Mouse (Mus musculus): ENCODE data around the gene C5ar1.
"Not testable (repeated sequence)": the region's sequence is repeated elsewhere in the genome, so short reads cannot be mapped to it uniquely, and the experiment has no call there.

The C5ar1 gene

DNA sequence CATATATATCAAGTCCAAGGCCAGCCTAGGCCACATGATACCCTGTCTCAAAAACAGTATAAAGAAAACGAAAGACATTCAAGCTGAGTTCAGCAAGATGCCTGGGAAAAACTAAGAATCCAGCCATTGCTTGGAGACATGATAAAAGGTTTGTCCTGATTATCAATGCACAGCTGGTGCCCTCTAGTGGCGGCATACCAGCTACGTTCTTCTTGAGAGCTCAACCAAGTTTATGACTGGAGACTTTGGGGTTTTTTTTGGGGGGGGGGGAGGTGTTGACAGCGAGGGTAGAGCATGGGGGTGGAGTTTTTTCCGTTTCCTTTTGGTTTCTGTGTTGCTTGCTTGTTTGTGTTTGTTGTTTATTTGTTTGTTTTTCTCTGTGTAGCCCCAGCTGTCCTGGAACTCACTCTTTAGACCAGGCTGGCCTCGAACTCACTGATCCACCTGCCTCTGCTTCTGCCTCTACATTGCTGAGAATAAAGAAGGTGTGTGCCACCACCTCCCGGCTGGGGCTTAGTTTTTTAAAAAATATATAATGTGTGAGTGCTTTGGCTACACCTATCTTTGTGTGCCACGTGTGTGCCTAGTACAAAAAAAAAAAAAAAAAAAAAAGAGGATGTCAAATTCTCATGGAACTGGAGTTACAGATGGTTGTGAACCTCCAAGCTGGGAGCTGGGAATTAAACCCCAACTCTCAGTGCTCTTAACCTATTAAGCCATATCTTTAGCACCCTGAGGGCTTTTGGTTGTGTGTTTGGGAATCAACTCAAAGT is 3.9 kb upstream of the C5ar1 start:
- ChIA-PET CTCF (interaction anchor here (0.5 to 2.6 kb wide), 129 partner anchors 9 to 639 kb away, joined by 3 to 36 read pairs (median 4); partner anchors contain the start of genes Inafm1 (in 4 of the 4), Napa (in 3 of the 4), Meis3 (in 2 of the 4) and Bicra (in 1 of the 4)), POLR2A (interaction anchor here (0.6 to 2.5 kb wide), 22 partner anchors 10 to 424 kb away, joined by 3 to 19 read pairs (median 4); partner anchors contain the start of genes Inafm1 (in 2 of the 4), Bicra (in 1 of the 4), Meis3 (in 1 of the 4) and Obox6 (in 1 of the 4))

- ChIA-PET POLR2A (interaction anchor here in 2 of 4 experiments (0.7 to 1.1 kb wide), 2 partner anchors 10 to 12 kb away, joined by 3 to 4 read pairs; partner anchors contain the start of gene Inafm1 (in 1 of the 2)), CTCF (interaction anchor here in 3 of 4 experiments (0.7 to 0.9 kb wide), 5 partner anchors 12 to 401 kb away, joined by 3 to 6 read pairs (median 4); partner anchors contain the start of gene Inafm1 (in 1 of the 3))
These were observed 1.8 kb upstream of the C5ar1 start for GRCm38 (mm10) chr7:16261097-16261496.

GRCm38 (mm10) chr7:16257830-16258229 is 1.5 kb downstream of the C5ar1 start:
- ChIA-PET POLR2A (interaction anchor here in 1 of 4 experiments (0.7 to 0.8 kb wide), 2 partner anchors 9 to 193 kb away, joined by 3 to 5 read pairs; no protein-coding TSS in a partner anchor), CTCF (interaction anchor here in 1 of 4 experiments (0.7 kb wide), 1 partner anchor 242 kb away, joined by 15 read pairs; no protein-coding TSS in a partner anchor)

DNA sequence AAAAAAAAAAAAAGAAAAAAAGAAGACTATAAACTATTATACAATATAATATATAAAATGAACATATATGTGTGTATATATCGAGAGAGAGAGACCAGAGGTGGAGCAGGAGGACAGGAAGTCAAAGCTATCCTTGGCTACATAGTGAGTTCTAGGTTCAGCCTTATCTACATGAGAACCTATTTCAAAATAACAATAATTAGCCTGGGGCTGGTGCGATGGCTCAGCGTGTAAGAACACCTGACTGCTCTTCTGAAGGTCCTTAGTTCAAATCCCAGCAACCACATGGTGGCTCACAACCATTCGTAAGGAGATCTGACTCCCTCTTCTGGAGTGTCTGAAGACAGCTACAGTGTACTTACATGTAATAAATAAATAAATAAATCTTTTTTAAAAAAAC is 3.4 kb downstream of the C5ar1 start:
- POLR2A ChIA-PET = not testable (repeated sequence)
- CTCF ChIA-PET = interaction anchor here in 1 of 4 experiments (0.6 kb wide), 1 partner anchor 269 kb away, joined by 3 read pairs; no protein-coding TSS in a partner anchor

DNA sequence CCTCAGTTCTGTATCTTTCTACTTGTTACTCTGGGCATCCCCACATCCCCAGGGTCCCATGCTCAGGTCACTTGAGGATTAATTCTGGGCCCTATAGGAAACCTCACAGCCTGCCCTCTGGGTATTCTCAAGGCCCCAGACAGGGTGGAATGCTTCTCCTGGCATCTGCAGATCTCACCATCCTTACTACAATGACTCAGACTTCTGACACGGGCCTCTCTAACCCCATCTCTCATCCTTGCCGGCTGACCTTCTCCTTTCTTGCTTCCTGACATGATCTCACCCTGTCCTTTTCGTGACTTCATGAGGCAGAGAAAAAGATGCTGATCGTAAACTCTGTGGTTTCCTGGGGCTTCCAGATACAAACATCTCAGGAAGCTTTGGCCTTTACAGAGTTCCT is 5.1 kb downstream of the C5ar1 start:
- ChIA-PET CTCF (no interaction called here), POLR2A (no interaction called here)

DNA sequence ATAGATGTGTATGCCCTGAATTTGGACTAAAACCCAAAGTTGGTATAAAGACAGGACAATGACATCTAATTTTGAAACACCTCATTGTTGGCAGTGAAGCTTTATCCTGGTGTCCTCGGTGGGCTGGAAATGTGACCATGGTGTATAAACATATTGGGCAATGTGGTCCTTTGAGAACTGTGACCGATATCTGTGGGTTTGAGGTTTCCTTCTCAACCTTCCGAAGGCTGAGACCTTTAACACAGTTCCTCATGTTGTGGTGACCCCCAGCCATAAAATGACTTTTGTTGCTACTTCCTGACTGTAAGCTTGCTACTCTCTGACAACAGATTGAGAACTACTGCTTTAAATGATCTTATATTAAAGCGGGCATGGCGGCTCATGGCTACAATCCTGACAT is 8.7 kb downstream of the C5ar1 start:
- CTCF ChIA-PET = interaction anchor here in 1 of 4 experiments (0.9 to 1.0 kb wide), 2 partner anchors 12 to 98 kb away, joined by 3 read pairs; no protein-coding TSS in a partner anchor
- POLR2A ChIA-PET = interaction anchor here in 1 of 4 experiments (0.6 to 1.0 kb wide), 3 partner anchors 10 to 917 kb away, joined by 3 read pairs; no protein-coding TSS in a partner anchor

- POLR2A ChIA-PET = interaction anchor here in 1 of 4 experiments (0.7 kb wide), 1 partner anchor 40 kb away, joined by 3 read pairs; no protein-coding TSS in a partner anchor
- CTCF ChIA-PET = interaction anchor here in 2 of 4 experiments (0.6 to 1.5 kb wide), 6 partner anchors 17 to 770 kb away, joined by 3 to 8 read pairs (median 3); partner anchors contain the start of genes Napa (in 1 of the 2) and Zc3h4 (in 1 of the 2)
These were observed 13.4 kb downstream of the C5ar1 start for GRCm38 (mm10) chr7:16245958-16246357.

GRCm38 (mm10) chr7:16244067-16244466 is 15.3 kb downstream of the C5ar1 start, which contains the start of gene C5ar2:
TSS of gene C5ar2 (minus strand) at chr7:16244154.
- ChIA-PET CTCF (interaction anchor here in 1 of 4 experiments (0.6 to 0.7 kb wide), 2 partner anchors 13 to 30 kb away, joined by 3 to 14 read pairs; no protein-coding TSS in a partner anchor), POLR2A (no interaction called here)

- POLR2A ChIA-PET = interaction anchor here in 1 of 4 experiments (0.6 kb wide), 2 partner anchors 40 to 53 kb away, joined by 3 read pairs; no protein-coding TSS in a partner anchor
- CTCF ChIA-PET = no interaction called here
These were observed 17.1 kb downstream of the C5ar1 start for GRCm38 (mm10) chr7:16242198-16242597.

- ChIA-PET CTCF (interaction anchor here in 1 of 4 experiments (1.1 kb wide), 1 partner anchor 21 kb away, joined by 4 read pairs; no protein-coding TSS in a partner anchor), POLR2A (interaction anchor here in 1 of 4 experiments (0.6 kb wide), 2 partner anchors 40 to 54 kb away, joined by 3 read pairs; no protein-coding TSS in a partner anchor)
These were observed 17.6 kb downstream of the C5ar1 start for GRCm38 (mm10) chr7:16241787-16242186.

GRCm38 (mm10) chr7:16240978-16241303 is 18.4 kb downstream of the C5ar1 start:
- POLR2A ChIA-PET = interaction anchor here in 1 of 4 experiments (1.2 kb wide), 1 partner anchor 9 kb away, joined by 3 read pairs; no protein-coding TSS in a partner anchor
- CTCF ChIA-PET = interaction anchor here in 2 of 4 experiments (1.1 to 1.5 kb wide), 3 partner anchors 22 to 65 kb away, joined by 4 read pairs; partner anchors contain the start of gene Meis3 (in 1 of the 2)

DNA sequence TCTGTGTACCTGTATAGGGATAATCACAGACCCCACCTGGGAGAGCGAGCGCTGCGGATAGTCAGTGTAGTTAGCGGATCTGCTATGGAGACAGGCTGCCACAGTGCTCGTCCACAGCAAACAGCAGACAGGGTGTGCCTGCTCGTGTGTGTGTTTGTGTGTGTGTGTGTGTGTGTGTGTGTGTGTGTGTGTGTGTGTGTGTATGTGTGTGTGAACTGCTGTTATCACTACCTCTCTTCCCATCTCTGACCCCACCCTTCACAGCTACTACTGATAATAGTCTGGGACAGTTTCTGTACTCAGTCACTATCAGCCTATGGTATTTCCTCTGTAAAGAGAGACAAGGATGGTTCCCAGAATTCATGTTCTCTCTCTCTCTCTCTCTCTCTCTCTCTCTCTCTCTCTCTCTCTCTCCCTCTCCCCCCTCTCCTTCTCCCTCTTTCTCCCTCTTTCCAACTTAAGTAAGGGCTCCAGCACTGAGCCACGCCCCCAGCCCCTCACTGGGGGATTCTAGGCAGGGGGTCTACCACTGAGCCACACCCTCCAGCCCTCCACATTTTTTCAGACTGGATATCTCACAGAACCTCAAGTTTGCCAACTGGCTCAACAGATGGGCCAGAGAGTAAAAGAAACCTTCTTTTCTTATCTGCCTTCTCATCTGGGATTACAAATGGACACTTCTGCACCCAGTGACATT is 18.9 kb downstream of the C5ar1 start:
- POLR2A ChIA-PET = interaction anchor here in 2 of 4 experiments (0.7 to 1.2 kb wide), 3 partner anchors 10 to 533 kb away, joined by 3 read pairs; no protein-coding TSS in a partner anchor
- CTCF ChIA-PET = interaction anchor here in 3 of 4 experiments (0.6 to 1.5 kb wide), 4 partner anchors 20 to 244 kb away, joined by 3 to 6 read pairs (median 4); partner anchors contain the start of gene Meis3 (in 1 of the 3)

DNA sequence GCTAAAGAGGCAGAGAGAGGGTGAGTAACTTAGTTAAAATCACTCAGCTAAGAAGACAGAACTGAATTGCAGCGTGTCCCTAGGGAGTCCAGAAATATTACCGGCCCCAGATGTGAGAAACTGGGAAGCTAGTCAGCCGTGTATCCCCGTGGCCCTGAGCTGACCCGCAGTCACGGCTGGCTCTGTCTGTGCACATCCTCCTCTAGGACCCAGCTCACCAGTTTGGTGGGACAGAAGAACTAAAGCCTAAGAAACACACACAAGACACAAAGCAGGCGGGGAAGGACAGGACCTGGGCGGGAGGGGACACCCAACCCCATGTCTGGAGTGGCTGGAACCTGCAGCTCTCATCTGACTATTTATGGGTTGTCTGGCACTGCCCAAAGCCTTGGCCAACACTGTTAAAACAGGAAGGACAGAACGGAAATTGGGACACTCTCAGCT is 19.8 kb downstream of the C5ar1 start:
- POLR2A ChIA-PET = interaction anchor here in 3 of 4 experiments (0.5 to 1.2 kb wide), 5 partner anchors 10 to 78 kb away, joined by 3 to 6 read pairs (median 4); partner anchors contain the start of gene Dhx34 (in 1 of the 3)
- CTCF ChIA-PET = interaction anchor here in 3 of 4 experiments (0.5 to 1.5 kb wide), 5 partner anchors 21 to 826 kb away, joined by 3 to 6 read pairs (median 4); partner anchors contain the start of gene Meis3 (in 1 of the 3)

GRCm38 (mm10) chr7:16229869-16230268 is 29.5 kb downstream of the C5ar1 start:
- POLR2A ChIA-PET = interaction anchor here in 3 of 4 experiments (0.6 to 1.9 kb wide), 10 partner anchors 10 to 167 kb away, joined by 3 to 5 read pairs (median 3); partner anchors contain the start of genes Inafm1 (in 1 of the 3) and Slc8a2 (in 1 of the 3)
- CTCF ChIA-PET = interaction anchor here in 2 of 4 experiments (0.5 to 0.7 kb wide), 3 partner anchors 56 to 282 kb away, joined by 3 read pairs; no protein-coding TSS in a partner anchor

DNA sequence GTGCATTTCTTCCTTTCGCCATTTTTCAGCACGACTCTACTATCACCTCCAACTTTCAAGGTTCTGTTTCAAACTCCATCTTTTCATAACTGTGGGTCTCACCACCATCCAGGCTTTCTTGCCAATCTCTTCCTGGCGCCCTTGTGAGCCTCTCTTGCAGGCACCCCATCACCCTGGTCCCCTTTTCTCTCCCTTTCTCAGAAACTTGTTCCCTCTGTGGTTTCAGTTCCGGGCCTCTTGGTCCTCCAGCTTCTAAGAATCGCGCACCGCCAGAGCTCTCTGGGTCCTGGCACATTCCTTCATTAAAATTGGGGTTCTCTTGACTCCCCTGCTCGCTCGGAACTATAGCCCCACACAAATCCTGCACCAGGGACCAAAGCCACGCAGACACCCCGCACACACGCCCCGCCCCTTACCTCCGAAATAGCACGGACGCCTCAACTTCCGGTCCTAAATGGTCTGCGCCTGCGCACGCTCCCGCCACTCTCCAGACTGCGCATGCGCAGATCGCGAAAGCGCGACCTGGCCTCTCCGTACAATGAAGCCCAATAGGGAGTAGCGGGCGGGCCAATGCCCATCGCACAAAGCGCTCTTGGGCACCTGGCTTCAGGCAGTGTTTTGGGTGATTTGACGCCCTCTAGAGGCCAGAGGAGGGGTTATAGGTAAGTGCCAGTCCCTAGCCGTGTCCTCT is 37.6 kb downstream of the C5ar1 start, which contains the start of gene Dhx34:
Gene Dhx34, minus strand, starts transcription at position 456 of the 691 bp plus-strand sequence.
- CTCF ChIA-PET = interaction anchor here in 3 of 4 experiments (0.6 to 1.5 kb wide), 8 partner anchors 41 to 404 kb away, joined by 3 to 4 read pairs (median 3); no protein-coding TSS in a partner anchor
- POLR2A ChIA-PET = interaction anchor here in 3 of 4 experiments (0.5 to 1.2 kb wide), 6 partner anchors 10 to 291 kb away, joined by 3 to 5 read pairs (median 4); no protein-coding TSS in a partner anchor

DNA sequence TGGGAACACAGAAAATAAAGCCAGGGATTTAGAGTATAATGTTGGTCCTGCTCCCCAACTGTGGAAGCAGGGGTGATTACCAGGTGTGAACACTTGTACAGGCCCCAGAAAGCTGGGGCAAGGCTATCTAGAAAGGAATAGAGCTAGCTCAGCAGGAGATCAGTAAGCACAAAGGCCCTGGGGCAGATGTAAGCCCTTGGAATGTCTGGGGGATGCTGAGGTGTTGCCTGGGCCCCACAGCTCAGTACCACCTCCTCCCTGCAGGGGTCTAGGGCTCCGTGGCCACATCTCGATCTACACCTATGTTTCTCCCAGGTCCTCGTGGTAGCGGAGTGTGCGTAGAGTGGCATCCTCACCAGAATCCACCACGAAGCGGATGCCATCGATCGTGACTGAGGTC is 45.4 kb downstream of the C5ar1 start:
- ChIA-PET CTCF (interaction anchor here in 2 of 4 experiments (0.6 to 1.2 kb wide), 4 partner anchors 9 to 444 kb away, joined by 3 to 4 read pairs (median 3); partner anchors contain the start of gene Meis3 (in 1 of the 2)), POLR2A (interaction anchor here in 2 of 4 experiments (0.6 to 2.0 kb wide), 5 partner anchors 9 to 72 kb away, joined by 3 to 5 read pairs (median 3); partner anchors contain the start of gene Ccdc9 (in 1 of the 2))

All from embryonic stem cell, embryonic (primary cell).